Mouse (Mus musculus): Measurements from ENCODE around the gene Nfkbib. TPM values are rescaled to one million over a fixed set of nuclear protein-coding genes. Genes with fewer than 3 reads are reported as not detected.

The Nfkbib gene
- polyA plus RNA-seq, 1 experiment from 2014 or later, result 38.7 TPM

DNA sequence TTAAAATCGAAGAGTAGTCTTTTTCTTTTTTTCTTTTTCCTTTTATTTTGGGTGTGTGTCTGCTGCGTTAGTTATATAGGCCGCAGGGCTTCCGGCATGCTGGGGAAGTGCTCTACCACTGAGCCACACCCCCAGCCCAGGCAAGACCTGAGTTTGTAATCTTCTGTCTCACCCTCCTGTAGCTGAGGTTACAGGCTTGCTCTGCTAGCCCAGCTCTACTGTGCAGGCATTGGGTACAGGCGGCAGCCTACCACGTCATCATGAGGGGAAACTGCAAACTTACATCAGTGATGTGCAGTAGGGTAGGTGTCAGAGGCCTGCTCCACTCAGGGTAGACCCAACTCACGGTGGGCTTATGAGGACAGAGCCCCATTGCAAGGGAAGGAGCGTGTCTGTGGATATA, 13.9 kb upstream of the Nfkbib start:
- 90% methylated on average over 8 of the region's 8 CpGs for WGBS
- no peak overlapping the region for H3K9ac ChIP-seq (ENCODE audit: low read length)
- ATAC-seq (replicated peaks; ENCODE audit: low FRiP score, low TSS enrichment, low read depth), result no peak
- no peak for DNase-seq (ENCODE audit: low spot score)
- H3K4me3 ChIP-seq (ENCODE audit: low read depth, low read length), result no peak overlapping the region
- no peak overlapping the region for H3K4me2 ChIP-seq (ENCODE audit: low read length)
- peaks cover 7% of the 10 kb centered on the region for H3K4me1 ChIP-seq (replicated peaks; ENCODE audit: control insufficient read depth, insufficient read depth, low read length)
- no peaks in the 10 kb centered on the region for H3K9me3 ChIP-seq (ENCODE audit: control insufficient read depth, low read length)
- no peaks in the 10 kb centered on the region for H3K27me3 ChIP-seq (replicated peaks; ENCODE audit: control insufficient read depth, insufficient read depth, low read length)
- H3K27ac ChIP-seq (ENCODE audit: low read depth), result no peak overlapping the region
- H3K36me3 ChIP-seq (ENCODE audit: control insufficient read depth, insufficient read depth, low read length), result peaks cover 17% of the 10 kb centered on the region

- no peak for DNase-seq (ENCODE audit: low spot score)
- Histone ChIP-seq H3K36me3 (ENCODE audit: control insufficient read depth, insufficient read depth, low read length) (peaks cover 17% of the 10 kb centered on the region), H3K4me1 (replicated peaks; ENCODE audit: control insufficient read depth, insufficient read depth, low read length) (peaks cover 7% of the 10 kb centered on the region), H3K4me3 (ENCODE audit: low read depth, low read length) (no peak overlapping the region), H3K9me3 (ENCODE audit: control insufficient read depth, low read length) (no peaks in the 10 kb centered on the region), H3K27me3 (replicated peaks; ENCODE audit: control insufficient read depth, insufficient read depth, low read length) (no peaks in the 10 kb centered on the region), H3K4me2 (ENCODE audit: low read length) (no peak overlapping the region), H3K9ac (ENCODE audit: low read length) (no peak overlapping the region), H3K27ac (ENCODE audit: low read depth) (no peak overlapping the region)
- ATAC-seq (replicated peaks; ENCODE audit: low FRiP score, low TSS enrichment, low read depth), result no peak
- 78% methylated on average over 7 of the region's 7 CpGs for WGBS
Measured at GRCm38 (mm10) chr7:28780857-28781256, 13.5 kb upstream of the Nfkbib start.

GRCm38 (mm10) chr7:28780067-28780658, 12.9 kb upstream of the Nfkbib start:
- H3K36me3 ChIP-seq (ENCODE audit: control insufficient read depth, insufficient read depth, low read length), result peaks cover 17% of the 10 kb centered on the region
- no peak overlapping the region for H3K4me3 ChIP-seq (ENCODE audit: low read depth, low read length)
- no peak overlapping the region; the same call in 1 of the 2 replicates for H3K27ac ChIP-seq (ENCODE audit: low read depth)
- no peak overlapping the region for H3K9ac ChIP-seq (ENCODE audit: low read length)
- DNase-seq (ENCODE audit: low spot score), result peak; percentile 98
- H3K4me2 ChIP-seq (ENCODE audit: low read length), result no peak overlapping the region
- H3K27me3 ChIP-seq (replicated peaks; ENCODE audit: control insufficient read depth, insufficient read depth, low read length), result no peaks in the 10 kb centered on the region
- WGBS, result 46% methylated on average over 6 of the region's 6 CpGs
- no peaks in the 10 kb centered on the region for H3K9me3 ChIP-seq (ENCODE audit: control insufficient read depth, low read length)
- peaks cover 7% of the 10 kb centered on the region for H3K4me1 ChIP-seq (replicated peaks; ENCODE audit: control insufficient read depth, insufficient read depth, low read length)
- ATAC-seq (replicated peaks; ENCODE audit: low FRiP score, low TSS enrichment, low read depth), result peak; percentile 78

- no peaks in the 10 kb centered on the region for H3K9me3 ChIP-seq (ENCODE audit: control insufficient read depth, low read length)
- no peak overlapping the region for H3K4me2 ChIP-seq (ENCODE audit: low read length)
- peaks cover 7% of the 10 kb centered on the region for H3K4me1 ChIP-seq (replicated peaks; ENCODE audit: control insufficient read depth, insufficient read depth, low read length)
- no peak for ATAC-seq (replicated peaks; ENCODE audit: low FRiP score, low TSS enrichment, low read depth)
- H3K4me3 ChIP-seq (ENCODE audit: low read depth, low read length), result no peak overlapping the region
- H3K27ac ChIP-seq (ENCODE audit: low read depth), result no peak overlapping the region
- no peaks in the 10 kb centered on the region for H3K27me3 ChIP-seq (replicated peaks; ENCODE audit: control insufficient read depth, insufficient read depth, low read length)
- 83% methylated on average over 9 of the region's 9 CpGs for WGBS
- H3K36me3 ChIP-seq (ENCODE audit: control insufficient read depth, insufficient read depth, low read length), result peaks cover 15% of the 10 kb centered on the region
- H3K9ac ChIP-seq (ENCODE audit: low read length), result no peak overlapping the region
- no peak for DNase-seq (ENCODE audit: low spot score)
Measured at GRCm38 (mm10) chr7:28778825-28779224, 11.5 kb upstream of the Nfkbib start.

DNA sequence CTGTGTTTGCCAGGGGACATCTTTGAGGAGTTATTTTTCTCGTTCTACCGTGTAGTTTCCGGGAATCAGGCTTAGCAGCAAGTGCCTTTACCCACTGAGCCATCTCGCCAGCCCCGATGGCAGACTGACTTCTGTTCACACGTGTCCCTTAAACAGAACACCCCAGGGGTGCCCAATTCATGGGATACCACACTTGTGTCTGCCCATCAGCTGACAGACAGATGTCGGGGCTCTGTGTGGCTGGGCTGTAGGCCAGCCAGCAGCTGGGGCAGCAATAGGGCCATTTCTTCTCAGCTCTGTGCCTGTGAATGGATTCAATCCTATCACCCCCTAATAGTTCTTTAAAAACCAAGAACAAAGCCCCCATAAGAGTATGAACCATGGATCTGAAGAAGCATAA, 7.8 kb upstream of the Nfkbib start:
- H3K4me3 ChIP-seq (ENCODE audit: low read depth, low read length), result no peak overlapping the region
- H3K36me3 ChIP-seq (ENCODE audit: control insufficient read depth, insufficient read depth, low read length), result peaks cover 6% of the 10 kb centered on the region
- no peaks in the 10 kb centered on the region for H3K9me3 ChIP-seq (ENCODE audit: control insufficient read depth, low read length)
- no peak overlapping the region for H3K9ac ChIP-seq (ENCODE audit: low read length)
- WGBS, result 85% methylated on average over 7 of the region's 7 CpGs
- no peak overlapping the region for H3K27ac ChIP-seq (ENCODE audit: low read depth)
- peaks cover under 1% of the 10 kb centered on the region; the same call in 1 of the 2 replicates for H3K4me1 ChIP-seq (replicated peaks; ENCODE audit: control insufficient read depth, insufficient read depth, low read length)
- H3K4me2 ChIP-seq (ENCODE audit: low read length), result no peak overlapping the region
- ATAC-seq (replicated peaks; ENCODE audit: low FRiP score, low TSS enrichment, low read depth) (no peak), DNase-seq (ENCODE audit: low spot score) (no peak)
- H3K27me3 ChIP-seq (replicated peaks; ENCODE audit: control insufficient read depth, insufficient read depth, low read length), result no peaks in the 10 kb centered on the region

DNA sequence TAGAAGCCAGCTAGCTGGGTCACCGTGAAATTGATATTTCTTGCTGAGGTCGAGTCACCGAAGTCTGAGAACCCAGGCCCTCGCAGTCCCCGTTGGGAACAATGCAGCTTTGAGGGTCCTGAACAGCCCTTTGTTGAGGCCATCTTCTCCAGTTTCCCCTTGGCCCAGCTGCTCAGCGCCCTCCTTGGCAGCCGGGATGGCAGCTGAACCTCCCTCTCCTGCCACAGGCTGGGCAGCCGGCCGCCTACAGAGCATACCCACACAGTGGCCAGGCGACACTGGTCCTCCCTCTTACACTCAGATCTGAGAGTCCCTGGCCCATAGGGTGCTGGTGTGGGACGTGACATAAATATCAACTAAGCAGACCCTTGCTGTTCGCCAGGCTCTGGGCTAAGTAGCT, 6.9 kb upstream of the Nfkbib start:
- Histone ChIP-seq H3K9me3 (ENCODE audit: control insufficient read depth, low read length) (no peaks in the 10 kb centered on the region), H3K36me3 (ENCODE audit: control insufficient read depth, insufficient read depth, low read length) (peaks cover 6% of the 10 kb centered on the region), H3K4me3 (ENCODE audit: low read depth, low read length) (no peak overlapping the region), H3K27ac (ENCODE audit: low read depth) (no peak overlapping the region), H3K27me3 (replicated peaks; ENCODE audit: control insufficient read depth, insufficient read depth, low read length) (no peaks in the 10 kb centered on the region), H3K4me1 (replicated peaks; ENCODE audit: control insufficient read depth, insufficient read depth, low read length) (no peaks in the 10 kb centered on the region), H3K9ac (ENCODE audit: low read length) (no peak overlapping the region), H3K4me2 (ENCODE audit: low read length) (no peak overlapping the region)
- ATAC-seq (replicated peaks; ENCODE audit: low FRiP score, low TSS enrichment, low read depth) (no peak), DNase-seq (ENCODE audit: low spot score) (no peak)
- 81% methylated on average over 12 of the region's 12 CpGs for WGBS

- Histone ChIP-seq H3K4me1 (replicated peaks; ENCODE audit: control insufficient read depth, insufficient read depth, low read length) (no peaks in the 10 kb centered on the region), H3K4me3 (ENCODE audit: low read depth, low read length) (no peak overlapping the region), H3K4me2 (ENCODE audit: low read length) (no peak overlapping the region), H3K36me3 (ENCODE audit: control insufficient read depth, insufficient read depth, low read length) (peaks cover 6% of the 10 kb centered on the region), H3K27ac (ENCODE audit: low read depth) (no peak overlapping the region), H3K9me3 (ENCODE audit: control insufficient read depth, low read length) (no peaks in the 10 kb centered on the region), H3K27me3 (replicated peaks; ENCODE audit: control insufficient read depth, insufficient read depth, low read length) (no peaks in the 10 kb centered on the region), H3K9ac (ENCODE audit: low read length) (no peak overlapping the region)
- 75% methylated on average over 3 of the region's 3 CpGs for WGBS
- ATAC-seq (replicated peaks; ENCODE audit: low FRiP score, low TSS enrichment, low read depth) (no peak), DNase-seq (ENCODE audit: low spot score) (no peak)
Measured at GRCm38 (mm10) chr7:28773163-28773562, 5.9 kb upstream of the Nfkbib start.

- 93% methylated on average over 11 of the region's 11 CpGs for WGBS
- Histone ChIP-seq H3K27ac (ENCODE audit: low read depth) (no peak overlapping the region), H3K27me3 (replicated peaks; ENCODE audit: control insufficient read depth, insufficient read depth, low read length) (no peaks in the 10 kb centered on the region), H3K36me3 (ENCODE audit: control insufficient read depth, insufficient read depth, low read length) (peaks cover 1% of the 10 kb centered on the region; the same call in 1 of the 2 replicates), H3K4me3 (ENCODE audit: low read depth, low read length) (no peak overlapping the region), H3K9ac (ENCODE audit: low read length) (no peak overlapping the region), H3K4me2 (ENCODE audit: low read length) (no peak overlapping the region), H3K4me1 (replicated peaks; ENCODE audit: control insufficient read depth, insufficient read depth, low read length) (peaks cover 4% of the 10 kb centered on the region), H3K9me3 (ENCODE audit: control insufficient read depth, low read length) (no peaks in the 10 kb centered on the region)
- no peak for ATAC-seq (replicated peaks; ENCODE audit: low FRiP score, low TSS enrichment, low read depth)
- no peak for DNase-seq (ENCODE audit: low spot score)
Measured at GRCm38 (mm10) chr7:28771867-28772266, 4.6 kb upstream of the Nfkbib start.

- WGBS, result 95% methylated on average over 3 of the region's 3 CpGs
- no peak overlapping the region for H3K4me2 ChIP-seq (ENCODE audit: low read length)
- ATAC-seq (replicated peaks; ENCODE audit: low FRiP score, low TSS enrichment, low read depth) (no peak), DNase-seq (ENCODE audit: low spot score) (no peak)
- H3K36me3 ChIP-seq (ENCODE audit: control insufficient read depth, insufficient read depth, low read length), result no peaks in the 10 kb centered on the region
- H3K9ac ChIP-seq (ENCODE audit: low read length), result no peak overlapping the region
- H3K4me3 ChIP-seq (ENCODE audit: low read depth, low read length), result no peak overlapping the region
- no peak overlapping the region for H3K27ac ChIP-seq (ENCODE audit: low read depth)
- peaks cover 10% of the 10 kb centered on the region for H3K4me1 ChIP-seq (replicated peaks; ENCODE audit: control insufficient read depth, insufficient read depth, low read length)
- H3K9me3 ChIP-seq (ENCODE audit: control insufficient read depth, low read length), result no peaks in the 10 kb centered on the region
- no peaks in the 10 kb centered on the region for H3K27me3 ChIP-seq (replicated peaks; ENCODE audit: control insufficient read depth, insufficient read depth, low read length)
Measured at GRCm38 (mm10) chr7:28770309-28770708, 3.0 kb upstream of the Nfkbib start.
